ENCODE assay signal across 12 mouse cellular contexts in the genomic region with DNA sequence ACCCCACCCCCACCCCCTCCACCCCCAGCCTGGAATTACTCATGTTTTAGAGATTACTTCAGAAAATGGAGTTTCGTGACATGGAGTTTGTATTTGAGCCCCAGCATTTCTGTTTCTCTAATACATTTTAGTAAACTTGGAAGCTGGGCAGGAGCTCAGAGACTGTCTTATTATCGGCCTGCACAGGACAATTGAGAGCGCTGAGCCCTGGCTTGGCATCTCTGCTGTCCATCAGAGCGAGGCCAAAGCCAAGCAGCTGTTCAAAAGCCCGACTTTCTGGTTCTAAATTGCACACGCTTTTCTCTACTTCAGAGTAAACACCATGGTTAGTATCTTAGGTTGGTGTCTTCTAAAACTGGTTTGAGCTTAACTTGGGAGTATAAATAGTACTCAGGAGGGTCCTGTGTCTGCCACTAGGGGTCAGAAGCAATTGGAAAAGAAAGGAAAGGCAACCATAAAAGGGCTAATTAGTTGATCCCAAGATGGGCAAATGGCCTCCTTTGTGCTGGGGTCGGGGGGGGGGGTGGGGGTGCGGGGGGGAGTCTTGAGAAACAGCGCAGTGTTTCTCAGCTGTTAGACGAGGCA.
A peak's percentile ranks its signal among the peaks of the same experiment; 100 is the strongest.
DNase-seq lines count a peak whose midpoint lies in the region; ATAC-seq and TF ChIP-seq lines count a peak whose summit lies in the region.
"Had no signal": no experiment of that assay in that cellular context is flagged by ENCODE, and none has a peak within 500 bp of the region (broad histone marks: within the 10 kb centered on the region; RNA-seq: fewer than 3 reads in every experiment).

No protein-coding gene starts in this region.

- H3K27me3 ChIP-seq in kidney, postnatal 0 days (ENCODE audit: insufficient read depth, low read length), result no peaks in the 10 kb centered on the region
- H3K27me3 ChIP-seq in embryonic facial prominence, embryonic 11.5 days (ENCODE audit: control insufficient read depth, insufficient read depth, low read length), result no peaks in the 10 kb centered on the region
- no peaks in the 10 kb centered on the region for H3K27me3 ChIP-seq in midbrain, embryonic 16.5 days (ENCODE audit: control insufficient read depth, insufficient read depth, low read depth, low read length)
- H3K27me3 ChIP-seq: embryonic facial prominence, embryonic 15.5 days had no signal

- H3K4me3 ChIP-seq in kidney, postnatal 0 days (replicated peaks; ENCODE audit: low read depth, low read length), result no peak overlapping the region
- H3K4me3 ChIP-seq in embryonic facial prominence, embryonic 11.5 days (ENCODE audit: low read depth, low read length), result no peak overlapping the region
- no peak overlapping the region for H3K4me3 ChIP-seq in midbrain, embryonic 16.5 days (ENCODE audit: low read depth, low read length)
- H3K4me3 ChIP-seq: embryonic facial prominence, embryonic 15.5 days; heart, embryonic 10.5 days had no signal

- peak; percentile 46; the same call in 1 of the 2 replicates for ATAC-seq in kidney, postnatal 0 days (replicated peaks; ENCODE audit: low FRiP score, low read depth)
- ATAC-seq in embryonic facial prominence, embryonic 11.5 days (replicated peaks; ENCODE audit: insufficient number of reproducible peaks, low FRiP score, low TSS enrichment, low read depth), result 0 out of 2 replicates have a peak, but pooled peaks have one; percentile 37
- ATAC-seq in midbrain, embryonic 16.5 days, result peak; percentile 22; the same call in 1 of the 2 replicates

- no peak overlapping the region for H3K4me2 ChIP-seq in kidney, postnatal 0 days (ENCODE audit: low read length)
- H3K4me2 ChIP-seq in embryonic facial prominence, embryonic 11.5 days (ENCODE audit: low read depth, low read length), result no peak overlapping the region
- no peak overlapping the region for H3K4me2 ChIP-seq in midbrain, embryonic 16.5 days (ENCODE audit: low read length)
- H3K4me2 ChIP-seq: embryonic facial prominence, embryonic 15.5 days had no signal

- peak; percentile 41 to 45 for DNase-seq in cerebellum, postnatal 14 days
- no peak for DNase-seq in cerebellum, postnatal 36 days
- DNase-seq in kidney, postnatal 0 days (ENCODE audit: low spot score), result peak; percentile 74
- no peak for DNase-seq in kidney, adult 8-10 months
- DNase-seq in embryonic facial prominence, embryonic 11.5 days (ENCODE audit: low spot score), result peak; percentile 28
- no peak for DNase-seq in urinary bladder, postnatal 14 days (ENCODE audit: low spot score)
- DNase-seq in ovary, postnatal 10 days (ENCODE audit: low spot score), result no peak
- DNase-seq: kidney, postnatal 10 days; left cerebral cortex, postnatal 4 days had no signal

- no peaks in the 10 kb centered on the region for H3K9me3 ChIP-seq in kidney, postnatal 0 days (replicated peaks; ENCODE audit: low read length)
- H3K9me3 ChIP-seq in embryonic facial prominence, embryonic 11.5 days (replicated peaks; ENCODE audit: control insufficient read depth, low read length), result no peaks in the 10 kb centered on the region
- no peaks in the 10 kb centered on the region for H3K9me3 ChIP-seq in midbrain, embryonic 16.5 days (replicated peaks; ENCODE audit: control insufficient read depth, low read length, poor library complexity, severe bottlenecking)
- H3K9me3 ChIP-seq: embryonic facial prominence, embryonic 15.5 days; heart, embryonic 10.5 days had no signal

- H3K27ac ChIP-seq in kidney, postnatal 0 days, result no peak overlapping the region
- H3K27ac ChIP-seq in embryonic facial prominence, embryonic 11.5 days (replicated peaks; ENCODE audit: low read depth, low read length), result no peak overlapping the region
- H3K27ac ChIP-seq in midbrain, embryonic 16.5 days (ENCODE audit: low read length), result no peak overlapping the region
- H3K27ac ChIP-seq: embryonic facial prominence, embryonic 15.5 days; heart, embryonic 10.5 days had no signal

- TF ChIP-seq CTCF in kidney, postnatal 0 days (IDR thresholded peaks at IDR 0.05; ENCODE audit: low read depth), result peak; percentile 69

- no peaks in the 10 kb centered on the region for H3K36me3 ChIP-seq in kidney, postnatal 0 days (ENCODE audit: insufficient read depth, low read length)
- H3K36me3 ChIP-seq in embryonic facial prominence, embryonic 11.5 days (replicated peaks; ENCODE audit: control insufficient read depth, insufficient read depth, low read depth, low read length), result no peaks in the 10 kb centered on the region
- H3K36me3 ChIP-seq in midbrain, embryonic 16.5 days (ENCODE audit: control insufficient read depth, insufficient read depth, low read length), result no peaks in the 10 kb centered on the region
- H3K36me3 ChIP-seq: embryonic facial prominence, embryonic 15.5 days; heart, embryonic 10.5 days had no signal

- WGBS in kidney, postnatal 0 days, result 41% methylated on average over 10 of the region's 10 CpGs
- WGBS in embryonic facial prominence, embryonic 11.5 days, result 45% methylated on average over 10 of the region's 10 CpGs
- WGBS in midbrain, embryonic 16.5 days, result 36% methylated on average over 10 of the region's 10 CpGs

- 0 out of 2 replicates have a peak, but pooled peaks cover 15% of the 10 kb centered on the region for H3K4me1 ChIP-seq in kidney, postnatal 0 days (replicated peaks; ENCODE audit: insufficient read depth, low read length)
- no peaks in the 10 kb centered on the region for H3K4me1 ChIP-seq in embryonic facial prominence, embryonic 11.5 days (ENCODE audit: control insufficient read depth, insufficient read depth, low read length)
- peaks cover 8% of the 10 kb centered on the region for H3K4me1 ChIP-seq in midbrain, embryonic 16.5 days (ENCODE audit: control insufficient read depth, insufficient read depth, low read length)

- H3K9ac ChIP-seq in kidney, postnatal 0 days (ENCODE audit: low read depth, low read length), result no peak overlapping the region
- H3K9ac ChIP-seq in embryonic facial prominence, embryonic 11.5 days (replicated peaks; ENCODE audit: low read length), result no peak overlapping the region
- H3K9ac ChIP-seq in midbrain, embryonic 16.5 days (ENCODE audit: low read depth, low read length), result no peak overlapping the region
- H3K9ac ChIP-seq: embryonic facial prominence, embryonic 15.5 days had no signal

Comparison
In these comparisons a context has a peak if more than half of its experiments do, and no peak if none do; other contexts are left out.
1. DNase-seq: peak in cerebellum, postnatal 14 days (2 of 2), kidney, postnatal 0 days (single experiment) and embryonic facial prominence, embryonic 11.5 days (single experiment); none in cerebellum, postnatal 36 days (0 of 2), kidney, adult 8-10 months (0 of 2), urinary bladder, postnatal 14 days (single experiment) and ovary, postnatal 10 days (single experiment).
2. Peak in every context shown above with its lines, with median percentiles within 50 percentile points of each other: ATAC-seq.